Mouse (Mus musculus) gastrocnemius, postnatal 10 days (tissue): ENCODE data around the gene Plekhm1. TPM values are rescaled to one million over a fixed set of nuclear protein-coding genes. Genes with fewer than 3 reads are reported as not detected.

ENCODE experiments used
- total RNA-seq, 2 experiments: library from RNA; stranded (reverse); gene quantifications; 2 replicates each; pipeline ENCODE4 v1.2.3; 2021

Plekhm1 gene
- total RNA-seq, 2 experiments from 2014 or later, result 8.2 to 10.3 TPM

Other genes starting within 250 kb of the Plekhm1 start
- gene Fmnl1, start 241.6 kb downstream of the Plekhm1 start, total RNA-seq, result 1 to 10 TPM; 6.3 to 8.9 TPM
- gene 1700023F06Rik, start 204.1 kb downstream of the Plekhm1 start, total RNA-seq, result not detected
- gene Spata32, start 194.3 kb downstream of the Plekhm1 start, total RNA-seq, result not detected
- 1 to 10 TPM; 3.3 to 5.0 TPM for gene Map3k14, start 145.2 kb downstream of the Plekhm1 start, total RNA-seq
- gene Arhgap27, start 49.0 kb downstream of the Plekhm1 start, total RNA-seq, result 10 to 100 TPM in 1 of 2 experiments, 1 to 10 TPM in 1; 9.7 to 12.6 TPM
- gene Lrrc37a, start 91.9 kb upstream of the Plekhm1 start, total RNA-seq, result not detected
- gene Gm884, start 208.5 kb upstream of the Plekhm1 start, total RNA-seq, result not detected
- gene Lyzl6, start 226.2 kb upstream of the Plekhm1 start, total RNA-seq, result not detected
- not detected for gene Rprml, start 236.9 kb upstream of the Plekhm1 start, total RNA-seq